Mouse (Mus musculus): ENCODE measurements around the gene Lrrc15.

DNA sequence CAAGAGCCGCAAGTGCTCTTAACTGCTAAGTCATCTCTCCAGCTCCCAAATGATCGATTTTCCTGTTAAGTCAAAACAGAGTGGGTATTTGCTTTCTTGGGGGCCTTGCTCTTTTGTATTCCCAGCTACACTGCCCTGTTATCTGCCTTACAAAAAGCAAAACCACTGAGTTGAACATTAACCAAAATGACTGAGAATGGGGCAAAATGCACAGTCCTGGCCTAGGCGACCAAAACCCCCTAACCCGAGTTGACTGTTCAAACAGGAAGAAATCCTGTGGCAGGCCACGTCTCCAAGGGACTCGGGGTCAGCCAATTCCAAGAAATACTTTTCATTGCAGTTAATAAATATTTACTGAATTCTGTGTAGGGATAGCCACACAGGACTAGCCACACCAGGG, 44.3 kb downstream of the Lrrc15 start:
- TF ChIP-seq CTCF (IDR thresholded peaks at IDR 0.05; ENCODE audit: low read depth, low read length) (no peak), TAL1 (conservative IDR thresholded peaks at IDR 0.05; ENCODE audit: low read depth, low read length) (no peak), GATA1 (IDR thresholded peaks at IDR 0.05; ENCODE audit: borderline replicate concordance, low read length) (no peak), POLR2AphosphoS5 (IDR thresholded peaks at IDR 0.05; ENCODE audit: insufficient replicate concordance, low read depth, low read length) (no peak), GATA2 (IDR thresholded peaks at IDR 0.05; ENCODE audit: borderline replicate concordance, low read depth, low read length) (no peak)

All from G1E (cell line).